Mouse (Mus musculus): ENCODE results near the gene Mc1r. TPM values are rescaled to one million over a fixed set of nuclear protein-coding genes. Genes with fewer than 3 reads are reported as not detected.
A peak's percentile ranks its signal among the peaks of the same experiment; 100 is the strongest.

Mc1r gene
- polyA plus RNA-seq (2011; ENCODE audit: insufficient read depth, insufficient read length, low replicate concordance, missing spikeins): 0.36 and 0.70 TPM in 2 replicates

- Histone ChIP-seq H3K27ac (ENCODE audit: control insufficient read depth, insufficient read depth, low read depth, low read length, poor library complexity) (no peak within 1 kb of the TSS), H3K4me1 (ENCODE audit: control insufficient read depth, insufficient read depth, low read length) (peaks cover 3% of the 10 kb centered on the region; the same call in 1 of the 2 replicates), H3K4me3 (replicated peaks; ENCODE audit: control insufficient read depth, low read depth, low read length) (no peak within 1 kb of the TSS)
- TF ChIP-seq POLR2A (IDR thresholded peaks at IDR 0.05; ENCODE audit: borderline replicate concordance, control insufficient read depth, low read depth, low read length) (no peak), CTCF (IDR thresholded peaks at IDR 0.05; ENCODE audit: control insufficient read depth, insufficient read depth, low read length) (peak; percentile 88)
- 11% methylated on average over 4 of the region's 4 CpGs for WGBS
Measured at GRCm38 (mm10) chr8:123406786-123407185, at the start of gene Mc1r. Gene Mc1r (plus strand): TSS chr8:123407107.

GRCm38 (mm10) chr8:123361082-123361739 lies 45.7 kb upstream of the Mc1r start:
- 60% methylated on average over 12 of the region's 12 CpGs for WGBS
- Histone ChIP-seq H3K4me1 (ENCODE audit: control insufficient read depth, insufficient read depth, low read length) (no peaks in the 10 kb centered on the region), H3K4me3 (replicated peaks; ENCODE audit: control insufficient read depth, low read depth, low read length) (no peak overlapping the region), H3K27ac (ENCODE audit: control insufficient read depth, insufficient read depth, low read depth, low read length, poor library complexity) (no peak overlapping the region)
- TF ChIP-seq POLR2A (IDR thresholded peaks at IDR 0.05; ENCODE audit: borderline replicate concordance, control insufficient read depth, low read depth, low read length): no peak
- TF ChIP-seq CTCF (IDR thresholded peaks at IDR 0.05; ENCODE audit: control insufficient read depth, insufficient read depth, low read length): peak; percentile 90

- Histone ChIP-seq H3K4me1 (ENCODE audit: control insufficient read depth, insufficient read depth, low read length) (no peaks in the 10 kb centered on the region; the same call in 1 of the 2 replicates), H3K27ac (ENCODE audit: control insufficient read depth, insufficient read depth, low read depth, low read length, poor library complexity) (peak within 1 kb of the TSS; percentile 93), H3K4me3 (replicated peaks; ENCODE audit: control insufficient read depth, low read depth, low read length) (peak within 1 kb of the TSS; percentile 88)
- WGBS: under 1% methylated on average over 75 of the region's 75 CpGs
- TF ChIP-seq CTCF (IDR thresholded peaks at IDR 0.05; ENCODE audit: control insufficient read depth, insufficient read depth, low read length): peak; percentile 50; the same call in 1 of the 2 replicates
- TF ChIP-seq POLR2A (IDR thresholded peaks at IDR 0.05; ENCODE audit: borderline replicate concordance, control insufficient read depth, low read depth, low read length): peak; percentile 89; the same call in 1 of the 2 replicates
Measured at GRCm38 (mm10) chr8:123373403-123374238, 33.3 kb upstream of the Mc1r start, which contains the start of gene Tcf25. Gene Tcf25 (plus strand): TSS chr8:123373753.

- Histone ChIP-seq H3K4me1 (ENCODE audit: control insufficient read depth, insufficient read depth, low read length) (no peaks in the 10 kb centered on the region; the same call in 1 of the 2 replicates), H3K4me3 (replicated peaks; ENCODE audit: control insufficient read depth, low read depth, low read length) (peak overlapping the region; percentile 88), H3K27ac (ENCODE audit: control insufficient read depth, insufficient read depth, low read depth, low read length, poor library complexity) (peak overlapping the region; percentile 93)
- TF ChIP-seq CTCF (IDR thresholded peaks at IDR 0.05; ENCODE audit: control insufficient read depth, insufficient read depth, low read length) (no peak), POLR2A (IDR thresholded peaks at IDR 0.05; ENCODE audit: borderline replicate concordance, control insufficient read depth, low read depth, low read length) (peak; percentile 71)
- under 1% methylated on average over 20 of the region's 20 CpGs for WGBS
Measured at GRCm38 (mm10) chr8:123374239-123374578, 32.7 kb upstream of the Mc1r start.

GRCm38 (mm10) chr8:123375701-123376100 lies 31.2 kb upstream of the Mc1r start:
- no peaks in the 10 kb centered on the region; the same call in 1 of the 2 replicates for H3K4me1 ChIP-seq (ENCODE audit: control insufficient read depth, insufficient read depth, low read length)
- H3K4me3 ChIP-seq (replicated peaks; ENCODE audit: control insufficient read depth, low read depth, low read length): no peak overlapping the region
- no peak overlapping the region for H3K27ac ChIP-seq (ENCODE audit: control insufficient read depth, insufficient read depth, low read depth, low read length, poor library complexity)
- WGBS: 87% methylated on average over 10 of the region's 10 CpGs
- TF ChIP-seq POLR2A (IDR thresholded peaks at IDR 0.05; ENCODE audit: borderline replicate concordance, control insufficient read depth, low read depth, low read length) (no peak), CTCF (IDR thresholded peaks at IDR 0.05; ENCODE audit: control insufficient read depth, insufficient read depth, low read length) (no peak)

DNA sequence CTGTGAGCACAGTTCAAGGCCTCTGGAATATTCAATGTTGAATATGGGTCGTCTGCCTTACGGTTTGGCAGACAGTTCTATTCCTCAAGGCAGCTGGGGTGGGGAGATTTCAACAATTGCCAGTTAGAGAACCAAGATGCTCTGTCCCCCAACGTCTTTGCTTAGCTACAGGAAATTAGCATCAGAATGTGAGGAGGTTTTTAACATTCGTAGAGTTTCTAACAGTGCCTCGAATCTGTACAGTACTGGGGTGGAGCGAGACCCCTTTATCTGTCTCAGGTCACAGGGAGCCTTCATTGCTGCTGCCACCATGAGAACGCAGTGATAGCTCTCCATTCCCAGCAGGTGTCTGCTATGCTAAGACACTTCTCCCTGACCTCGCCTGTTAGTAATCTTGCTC lies 30.8 kb upstream of the Mc1r start:
- no peak overlapping the region for H3K4me3 ChIP-seq (replicated peaks; ENCODE audit: control insufficient read depth, low read depth, low read length)
- no peak for TF ChIP-seq CTCF (IDR thresholded peaks at IDR 0.05; ENCODE audit: control insufficient read depth, insufficient read depth, low read length)
- TF ChIP-seq POLR2A (IDR thresholded peaks at IDR 0.05; ENCODE audit: borderline replicate concordance, control insufficient read depth, low read depth, low read length): no peak
- H3K27ac ChIP-seq (ENCODE audit: control insufficient read depth, insufficient read depth, low read depth, low read length, poor library complexity): no peak overlapping the region
- H3K4me1 ChIP-seq (ENCODE audit: control insufficient read depth, insufficient read depth, low read length): no peaks in the 10 kb centered on the region; the same call in 1 of the 2 replicates
- WGBS: 74% methylated on average over 8 of the region's 8 CpGs

DNA sequence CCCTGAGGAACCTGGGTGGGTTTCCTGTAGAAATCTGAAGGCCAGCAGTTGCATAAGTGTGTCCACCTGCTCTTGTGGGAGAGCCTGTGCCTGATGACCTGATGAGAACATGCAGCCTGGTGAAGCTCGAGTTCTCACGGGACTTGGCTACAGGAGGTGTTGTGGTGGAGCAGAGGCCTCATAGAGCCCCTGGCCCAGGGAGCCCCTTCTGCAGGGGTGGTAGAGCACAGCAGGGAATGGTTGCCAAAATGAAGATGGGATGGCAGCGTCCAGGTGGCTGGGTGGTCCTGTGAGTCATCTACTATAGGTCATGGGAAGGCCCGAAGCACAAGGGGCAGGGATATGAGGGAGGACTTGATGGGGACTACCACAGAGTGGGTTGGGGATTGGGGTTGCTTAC lies 25.2 kb upstream of the Mc1r start:
- Histone ChIP-seq H3K4me1 (ENCODE audit: control insufficient read depth, insufficient read depth, low read length) (no peaks in the 10 kb centered on the region), H3K4me3 (replicated peaks; ENCODE audit: control insufficient read depth, low read depth, low read length) (no peak overlapping the region), H3K27ac (ENCODE audit: control insufficient read depth, insufficient read depth, low read depth, low read length, poor library complexity) (no peak overlapping the region)
- no peak for TF ChIP-seq CTCF (IDR thresholded peaks at IDR 0.05; ENCODE audit: control insufficient read depth, insufficient read depth, low read length)
- no peak for TF ChIP-seq POLR2A (IDR thresholded peaks at IDR 0.05; ENCODE audit: borderline replicate concordance, control insufficient read depth, low read depth, low read length)
- WGBS: 91% methylated on average over 4 of the region's 4 CpGs

- Histone ChIP-seq H3K4me3 (replicated peaks; ENCODE audit: control insufficient read depth, low read depth, low read length) (no peak overlapping the region), H3K27ac (ENCODE audit: control insufficient read depth, insufficient read depth, low read depth, low read length, poor library complexity) (no peak overlapping the region), H3K4me1 (ENCODE audit: control insufficient read depth, insufficient read depth, low read length) (no peaks in the 10 kb centered on the region)
- WGBS: 79% methylated on average over 8 of the region's 8 CpGs
- TF ChIP-seq POLR2A (IDR thresholded peaks at IDR 0.05; ENCODE audit: borderline replicate concordance, control insufficient read depth, low read depth, low read length) (no peak), CTCF (IDR thresholded peaks at IDR 0.05; ENCODE audit: control insufficient read depth, insufficient read depth, low read length) (no peak)
Measured at GRCm38 (mm10) chr8:123382516-123382915, 24.4 kb upstream of the Mc1r start.

Data from bone marrow, adult 2 months (tissue).